Mouse (Mus musculus): ENCODE results near the gene Ttc17. TPM values are rescaled to one million over a fixed set of nuclear protein-coding genes. Genes with fewer than 3 reads are reported as not detected.
"Not testable (repeated sequence)": the region's sequence is repeated elsewhere in the genome, so short reads cannot be mapped to it uniquely, and the experiment has no call there.

Ttc17 gene
- total RNA-seq, 2 experiments from 2014 or later: 31.8 to 32.9 TPM

- intact Hi-C loops (cut with DNase I): no loop called here
- no peak for DNase-seq
These were observed 18.6 kb downstream of the Ttc17 start for GRCm38 (mm10) chr2:94387846-94388245.

GRCm38 (mm10) chr2:94384483-94384882, 22.0 kb downstream of the Ttc17 start:
- DNase-seq; intact Hi-C loops (cut with DNase I): not testable (repeated sequence)

GRCm38 (mm10) chr2:94381057-94381647, 25.3 kb downstream of the Ttc17 start:
- DNase-seq: no peak
- intact Hi-C loops (cut with DNase I): no loop called here

GRCm38 (mm10) chr2:94378678-94379077, 27.8 kb downstream of the Ttc17 start:
- intact Hi-C loops (cut with DNase I): no loop called here
- DNase-seq: no peak

GRCm38 (mm10) chr2:94371093-94371492, 35.4 kb downstream of the Ttc17 start:
- peak; percentile 27 to 49 for DNase-seq
- intact Hi-C loops (cut with DNase I): loop anchor here (2.0 to 5.0 kb wide), 2 partner anchors 41 to 66 kb away; no protein-coding TSS in a partner anchor

- intact Hi-C loops (cut with DNase I): no loop called here
- no peak for DNase-seq
These were observed 42.7 kb downstream of the Ttc17 start for GRCm38 (mm10) chr2:94363821-94364220.

- intact Hi-C loops (cut with DNase I): no loop called here
These were observed 46.0 kb downstream of the Ttc17 start for GRCm38 (mm10) chr2:94360398-94360973.

GRCm38 (mm10) chr2:94348165-94348591, 58.3 kb downstream of the Ttc17 start:
- intact Hi-C loops (cut with DNase I): no loop called here
- DNase-seq: peak in 1 of 2 experiments; percentile 28

More at GRCm38 (mm10) chr2:94360398-94360973, 46.0 kb downstream of the Ttc17 start:
- DNase-seq: no peak

GRCm38 (mm10) chr2:94346746-94347145, 59.7 kb downstream of the Ttc17 start:
- intact Hi-C loops (cut with DNase I): no loop called here
- DNase-seq: no peak

- no peak for DNase-seq
- intact Hi-C loops (cut with DNase I): no loop called here
These were observed 61.9 kb downstream of the Ttc17 start for GRCm38 (mm10) chr2:94344624-94345023.

- intact Hi-C loops (cut with DNase I): no loop called here
- DNase-seq: no peak
These were observed 62.9 kb downstream of the Ttc17 start for GRCm38 (mm10) chr2:94343290-94344285.

- intact Hi-C loops (cut with DNase I): no loop called here
- peak; percentile 53 to 64 for DNase-seq
These were observed 65.7 kb downstream of the Ttc17 start for GRCm38 (mm10) chr2:94340769-94341168.

- intact Hi-C loops (cut with DNase I): no loop called here
- no peak for DNase-seq
These were observed 67.0 kb downstream of the Ttc17 start for GRCm38 (mm10) chr2:94339495-94339894.

GRCm38 (mm10) chr2:94336336-94336735, 70.2 kb downstream of the Ttc17 start:
- DNase-seq: no peak
- intact Hi-C loops (cut with DNase I): no loop called here

GRCm38 (mm10) chr2:94334742-94335046, 71.8 kb downstream of the Ttc17 start:
- intact Hi-C loops (cut with DNase I): no loop called here
- no peak for DNase-seq

GRCm38 (mm10) chr2:94333841-94334741, 72.4 kb downstream of the Ttc17 start:
- intact Hi-C loops (cut with DNase I): no loop called here
- DNase-seq: peak; percentile 22 to 25

GRCm38 (mm10) chr2:94333086-94333485, 73.4 kb downstream of the Ttc17 start:
- DNase-seq: no peak
- intact Hi-C loops (cut with DNase I): no loop called here

GRCm38 (mm10) chr2:94329336-94329735, 77.2 kb downstream of the Ttc17 start:
- DNase-seq: no peak
- intact Hi-C loops (cut with DNase I): no loop called here

- intact Hi-C loops (cut with DNase I): no loop called here
- no peak for DNase-seq
These were observed 78.7 kb downstream of the Ttc17 start for GRCm38 (mm10) chr2:94327836-94328235.

GRCm38 (mm10) chr2:94319780-94320179, 86.7 kb downstream of the Ttc17 start:
- DNase-seq: no peak
- intact Hi-C loops (cut with DNase I): no loop called here

Measured in heart, postnatal 14 days (tissue).